Mouse (Mus musculus) C2C12 (cell line): ENCODE data around the gene Smok3b.

Experiments used
- CEBPB ChIP-seq: IDR thresholded peaks from one replicate; pipeline ENCODE4 v1.6.1; 2011; ENCODE audit warnings: low read depth, mild to moderate bottlenecking, control low read depth, moderate library complexity
- CTCF ChIP-seq: IDR thresholded peaks from one replicate; pipeline ENCODE4 v1.5.1; 2011; ENCODE audit not compliant: control insufficient read depth, insufficient read depth, insufficient read length

DNA sequence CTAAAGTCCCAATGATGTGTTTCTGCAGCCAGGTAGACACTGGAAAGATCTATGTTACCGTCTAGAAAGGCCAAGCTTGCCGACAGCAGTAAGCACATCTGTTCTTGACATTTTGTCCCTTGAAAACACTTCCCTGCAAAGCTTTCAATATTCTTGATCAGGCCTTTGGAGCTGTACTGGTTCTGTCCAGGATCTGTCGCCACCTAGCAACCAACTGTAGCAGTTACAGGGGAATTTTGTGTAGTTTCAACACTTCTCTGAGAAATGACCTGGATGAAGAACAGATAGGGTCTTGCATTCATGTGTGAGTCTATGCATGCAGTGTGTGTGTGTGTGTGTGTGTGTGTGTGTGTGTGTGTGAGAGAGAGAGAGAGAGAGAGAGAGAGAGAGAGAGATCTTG, 47.5 kb upstream of the Smok3b start:
- TF ChIP-seq CTCF (no peak), CEBPB (no peak)
